Comparison of ENCODE assay signal across 24 mouse cellular contexts in genomic region chr17:67584533-67584932, GRCm38 (mm10). TPM values are rescaled to one million over a fixed set of nuclear protein-coding genes. Genes with fewer than 3 reads are reported as not detected.
DNase-seq lines count a peak whose midpoint lies in the region; ATAC-seq and TF ChIP-seq lines count a peak whose summit lies in the region.
"Had no signal": no experiment of that assay in that cellular context is flagged by ENCODE, and none has a peak within 500 bp of the region (broad histone marks: within the 10 kb centered on the region; RNA-seq: fewer than 3 reads in every experiment).

No protein-coding gene starts in this region.

- peak overlapping the region; percentile 38 for H3K27ac ChIP-seq in gastrocnemius, adult 2 months
- H3K27ac ChIP-seq in kidney, embryonic 14.5 days (ENCODE audit: low read depth, low read length) = no peak overlapping the region
- no peak overlapping the region for H3K27ac ChIP-seq in midbrain, postnatal 0 days (ENCODE audit: low read depth, low read length)
- no peak overlapping the region for H3K27ac ChIP-seq in midbrain, embryonic 11.5 days (ENCODE audit: low read depth, low read length)
- H3K27ac ChIP-seq: forebrain, embryonic 10.5 days; left cerebral cortex, adult 2 months; limb, embryonic 10.5 days; liver, embryonic 15.5 days; lung, embryonic 15.5 days; midbrain, embryonic 15.5 days had no signal

- H3K9ac ChIP-seq in kidney, embryonic 14.5 days (ENCODE audit: low read depth, low read length) = no peak overlapping the region
- no peak overlapping the region for H3K9ac ChIP-seq in midbrain, postnatal 0 days (replicated peaks; ENCODE audit: low read length, poor library complexity, severe bottlenecking)
- H3K9ac ChIP-seq in midbrain, embryonic 11.5 days (ENCODE audit: low read length) = no peak overlapping the region
- H3K9ac ChIP-seq: forebrain, postnatal 0 days; liver, embryonic 15.5 days; lung, embryonic 15.5 days; midbrain, embryonic 15.5 days had no signal

- 49% methylated on average over 7 of the region's 7 CpGs for WGBS in kidney, embryonic 14.5 days
- 67% methylated on average over 7 of the region's 7 CpGs for WGBS in midbrain, postnatal 0 days
- 68% methylated on average over 7 of the region's 7 CpGs for WGBS in midbrain, embryonic 11.5 days

- H3K4me1 ChIP-seq in kidney, embryonic 14.5 days (ENCODE audit: control insufficient read depth, insufficient read depth, low read length) = no peaks in the 10 kb centered on the region
- H3K4me1 ChIP-seq in midbrain, postnatal 0 days (ENCODE audit: insufficient read depth, low read length) = no peaks in the 10 kb centered on the region
- no peaks in the 10 kb centered on the region for H3K4me1 ChIP-seq in midbrain, embryonic 11.5 days (ENCODE audit: control insufficient read depth, insufficient read depth, low read length)
- H3K4me1 ChIP-seq: forebrain, embryonic 10.5 days; limb, embryonic 10.5 days; liver, embryonic 15.5 days; lung, embryonic 15.5 days; megakaryocyte, embryonic 14.5 days had no signal

- intact Hi-C loops in gastrocnemius, adult 2 months (cut with DNase I) = loop anchor here (2.0 to 10.0 kb wide), 6 partner anchors 84 to 1006 kb away; partner anchors contain the start of gene Ptprm

- H3K9me3 ChIP-seq in kidney, embryonic 14.5 days (ENCODE audit: control insufficient read depth, low read length) = no peaks in the 10 kb centered on the region
- no peaks in the 10 kb centered on the region for H3K9me3 ChIP-seq in midbrain, postnatal 0 days (ENCODE audit: low read length)
- H3K9me3 ChIP-seq in midbrain, embryonic 11.5 days (ENCODE audit: control insufficient read depth, low read length) = no peaks in the 10 kb centered on the region
- H3K9me3 ChIP-seq: forebrain, embryonic 10.5 days; limb, embryonic 10.5 days; liver, embryonic 15.5 days; lung, embryonic 15.5 days; megakaryocyte, embryonic 14.5 days; midbrain, embryonic 15.5 days had no signal

- no peaks in the 10 kb centered on the region for H3K27me3 ChIP-seq in kidney, embryonic 14.5 days (ENCODE audit: control insufficient read depth, insufficient read depth, low read length)
- no peaks in the 10 kb centered on the region for H3K27me3 ChIP-seq in midbrain, postnatal 0 days (ENCODE audit: insufficient read depth, low read length)
- no peaks in the 10 kb centered on the region for H3K27me3 ChIP-seq in midbrain, embryonic 11.5 days (ENCODE audit: control insufficient read depth, insufficient read depth, low read length)
- H3K27me3 ChIP-seq: CH12.LX; liver, embryonic 15.5 days; lung, embryonic 15.5 days; megakaryocyte, embryonic 14.5 days; midbrain, embryonic 15.5 days had no signal

- no peak overlapping the region for H3K4me2 ChIP-seq in kidney, embryonic 14.5 days (replicated peaks; ENCODE audit: low read depth, low read length)
- no peak overlapping the region for H3K4me2 ChIP-seq in midbrain, postnatal 0 days (ENCODE audit: low read depth, low read length, poor library complexity, severe bottlenecking)
- H3K4me2 ChIP-seq in midbrain, embryonic 11.5 days = no peak overlapping the region
- H3K4me2 ChIP-seq: liver, embryonic 15.5 days; lung, embryonic 15.5 days; midbrain, embryonic 15.5 days had no signal

- no peak overlapping the region for H3K4me3 ChIP-seq in gastrocnemius, adult 2 months
- no peak overlapping the region for H3K4me3 ChIP-seq in kidney, embryonic 14.5 days (ENCODE audit: low read length)
- H3K4me3 ChIP-seq in midbrain, postnatal 0 days (ENCODE audit: low read depth, low read length) = no peak overlapping the region
- no peak overlapping the region for H3K4me3 ChIP-seq in midbrain, embryonic 11.5 days (ENCODE audit: low read depth, low read length)
- H3K4me3 ChIP-seq: forebrain, embryonic 10.5 days; left cerebral cortex, adult 2 months; limb, embryonic 10.5 days; liver, embryonic 15.5 days; lung, embryonic 15.5 days; megakaryocyte, embryonic 14.5 days; midbrain, embryonic 15.5 days had no signal

- no peak for TF ChIP-seq CTCF in gastrocnemius, adult 2 months (IDR thresholded peaks at IDR 0.05)
- no peak for TF ChIP-seq CTCF in midbrain, postnatal 0 days (IDR thresholded peaks at IDR 0.05)

- DNase-seq in gastrocnemius, adult 2 months = no peak
- DNase-seq in gastrocnemius, postnatal 10 days = no peak
- no peak for DNase-seq in kidney, adult 18-20 months
- peak; percentile 42 for DNase-seq in midbrain, postnatal 0 days (ENCODE audit: low spot score)
- DNase-seq in midbrain, embryonic 11.5 days (ENCODE audit: low spot score, missing footprints) = no peak
- peak; percentile 28 for DNase-seq in retina, embryonic 14.5 days (ENCODE audit: low spot score)
- no peak for DNase-seq in heart, adult 8-10 months (ENCODE audit: low spot score)

- peak; percentile 49; the same call in 1 of the 2 replicates for ATAC-seq in kidney, embryonic 14.5 days (ENCODE audit: low FRiP score, low TSS enrichment)
- ATAC-seq in midbrain, postnatal 0 days (ENCODE audit: low FRiP score) = no peak
- ATAC-seq in midbrain, embryonic 11.5 days (ENCODE audit: low FRiP score) = no peak

- no peaks in the 10 kb centered on the region for H3K36me3 ChIP-seq in kidney, embryonic 14.5 days (ENCODE audit: control insufficient read depth, insufficient read depth, low read length)
- no peaks in the 10 kb centered on the region for H3K36me3 ChIP-seq in midbrain, postnatal 0 days (ENCODE audit: insufficient read depth, low read length)
- H3K36me3 ChIP-seq in midbrain, embryonic 11.5 days (ENCODE audit: control insufficient read depth, insufficient read depth, low read length) = no peaks in the 10 kb centered on the region
- H3K36me3 ChIP-seq: forebrain, embryonic 10.5 days; G1E; limb, embryonic 10.5 days; liver, embryonic 15.5 days; lung, embryonic 15.5 days; midbrain, embryonic 15.5 days had no signal

RNA-seq across cellular contexts. Expression of gene Lrrc30, which starts 48.0 kb away (rescaled TPM):
- total RNA-seq in gastrocnemius, adult 2 months (2021) = 100 to 1,000 TPM; 136 to 171 TPM
- 10 to 100 TPM in 1 of 2 experiments, 1 to 10 TPM in 1; 6.3 to 18.7 TPM for total RNA-seq in gastrocnemius, postnatal 10 days (2021)
- polyA plus RNA-seq in kidney, embryonic 14.5 days (2014; fragmentation: Nextera tagmentation; extraction: Ambion mirVana) = 0.12 TPM in 1 of 2 replicates, not detected in the other
- not detected in 2 replicates for total RNA-seq in midbrain, postnatal 0 days (2014; rRNA removed)
- not detected in 2 replicates for polyA plus RNA-seq in midbrain, postnatal 0 days (2015; fragmentation: Nextera tagmentation; extraction: Ambion mirVana)
- polyA plus RNA-seq in midbrain, embryonic 11.5 days (2014; fragmentation: Nextera tagmentation; extraction: Ambion mirVana) = not detected in 2 replicates
- under 1 TPM; 0.28 to 0.60 (median 0.43) TPM for total RNA-seq in heart, adult 8-10 months (2022)
- total RNA-seq: CH12.LX; forebrain, postnatal 0 days; G1E; left cerebral cortex, adult 2 months; neutrophil, adult 5-6 weeks had no signal
- polyA plus RNA-seq: embryonic facial prominence, embryonic 11.5 days; forebrain, embryonic 10.5 days; forebrain, postnatal 0 days; G1E; gonadal fat pad, adult 2 months; large intestine, adult 2 months; limb, embryonic 10.5 days; liver, embryonic 15.5 days; lung, embryonic 15.5 days; midbrain, embryonic 15.5 days; spleen, adult 2 months; testis, adult 2 months had no signal

Comparison
In these comparisons a context has a peak if more than half of its experiments do, and no peak if none do; other contexts are left out.
1. DNase-seq: peak in midbrain, postnatal 0 days (single experiment) and retina, embryonic 14.5 days (single experiment); none in gastrocnemius, adult 2 months (single experiment), gastrocnemius, postnatal 10 days (single experiment), kidney, adult 18-20 months (single experiment), midbrain, embryonic 11.5 days (single experiment) and heart, adult 8-10 months (single experiment).
2. RNA of gene Lrrc30, which starts 48.0 kb away (total RNA-seq): 136 to 171 TPM in gastrocnemius, adult 2 months; 6.3 to 18.7 TPM in gastrocnemius, postnatal 10 days, 0.28 to 0.60 TPM in heart, adult 8-10 months and not detected in midbrain, postnatal 0 days; every median in the first group is over 4 times any median in the second.